Mouse (Mus musculus): Measurements from ENCODE around the gene Xpo4. TPM values are rescaled to one million over a fixed set of nuclear protein-coding genes. Genes with fewer than 3 reads are reported as not detected.

Xpo4 gene
- polyA plus RNA-seq, 1 experiment = not detected

GRCm38 (mm10) chr14:57687441-57687840 is 22.2 kb upstream of the Xpo4 start:
- WGBS = 94% methylated on average over 5 of the region's 5 CpGs

GRCm38 (mm10) chr14:57686647-57687046 is 21.4 kb upstream of the Xpo4 start:
- WGBS = 92% methylated on average over 6 of the region's 6 CpGs
- Histone ChIP-seq H3K4me1 (ENCODE audit: control insufficient read depth, insufficient read depth, low read length) (no peaks in the 10 kb centered on the region), H3K27ac (ENCODE audit: insufficient read depth, low read depth, low read length) (no peak overlapping the region), H3K4me3 (ENCODE audit: insufficient read depth, low read depth, low read length) (no peak overlapping the region)
- no peak for TF ChIP-seq CTCF (IDR thresholded peaks at IDR 0.05; ENCODE audit: insufficient read depth, low read depth, low read length)
- TF ChIP-seq POLR2A (IDR thresholded peaks at IDR 0.05; ENCODE audit: insufficient read depth, low read depth, low read length) = no peak

More at GRCm38 (mm10) chr14:57687441-57687840, 22.2 kb upstream of the Xpo4 start:
- H3K4me3 ChIP-seq (ENCODE audit: insufficient read depth, low read depth, low read length) = no peak overlapping the region
- H3K4me1 ChIP-seq (ENCODE audit: control insufficient read depth, insufficient read depth, low read length) = no peaks in the 10 kb centered on the region
- no peak overlapping the region for H3K27ac ChIP-seq (ENCODE audit: insufficient read depth, low read depth, low read length)
- no peak for TF ChIP-seq POLR2A (IDR thresholded peaks at IDR 0.05; ENCODE audit: insufficient read depth, low read depth, low read length)
- no peak for TF ChIP-seq CTCF (IDR thresholded peaks at IDR 0.05; ENCODE audit: insufficient read depth, low read depth, low read length)

- Histone ChIP-seq H3K4me1 (ENCODE audit: control insufficient read depth, insufficient read depth, low read length) (no peaks in the 10 kb centered on the region), H3K4me3 (ENCODE audit: insufficient read depth, low read depth, low read length) (no peak overlapping the region), H3K27ac (ENCODE audit: insufficient read depth, low read depth, low read length) (no peak overlapping the region)
- no peak for TF ChIP-seq POLR2A (IDR thresholded peaks at IDR 0.05; ENCODE audit: insufficient read depth, low read depth, low read length)
- TF ChIP-seq CTCF (IDR thresholded peaks at IDR 0.05; ENCODE audit: insufficient read depth, low read depth, low read length) = no peak
- 0% methylated on average over 1 of the region's 1 CpGs for WGBS
Observed at GRCm38 (mm10) chr14:57684579-57684978, 19.3 kb upstream of the Xpo4 start.

- TF ChIP-seq POLR2A (IDR thresholded peaks at IDR 0.05; ENCODE audit: insufficient read depth, low read depth, low read length) (no peak), CTCF (IDR thresholded peaks at IDR 0.05; ENCODE audit: insufficient read depth, low read depth, low read length) (no peak)
- 84% methylated on average over 4 of the region's 4 CpGs for WGBS
- no peaks in the 10 kb centered on the region for H3K4me1 ChIP-seq (ENCODE audit: control insufficient read depth, insufficient read depth, low read length)
- H3K27ac ChIP-seq (ENCODE audit: insufficient read depth, low read depth, low read length) = no peak overlapping the region
- H3K4me3 ChIP-seq (ENCODE audit: insufficient read depth, low read depth, low read length) = no peak overlapping the region
Observed at GRCm38 (mm10) chr14:57682751-57683150, 17.5 kb upstream of the Xpo4 start.

GRCm38 (mm10) chr14:57679958-57680535 is 14.8 kb upstream of the Xpo4 start:
- TF ChIP-seq POLR2A (IDR thresholded peaks at IDR 0.05; ENCODE audit: insufficient read depth, low read depth, low read length) = no peak
- no peak for TF ChIP-seq CTCF (IDR thresholded peaks at IDR 0.05; ENCODE audit: insufficient read depth, low read depth, low read length)
- no peaks in the 10 kb centered on the region for H3K4me1 ChIP-seq (ENCODE audit: control insufficient read depth, insufficient read depth, low read length)
- H3K27ac ChIP-seq (ENCODE audit: insufficient read depth, low read depth, low read length) = no peak overlapping the region
- no peak overlapping the region for H3K4me3 ChIP-seq (ENCODE audit: insufficient read depth, low read depth, low read length)
- WGBS = 36% methylated on average over 5 of the region's 5 CpGs

GRCm38 (mm10) chr14:57679523-57679922 is 14.3 kb upstream of the Xpo4 start:
- H3K4me1 ChIP-seq (ENCODE audit: control insufficient read depth, insufficient read depth, low read length) = no peaks in the 10 kb centered on the region
- WGBS = 18% methylated on average over 1 of the region's 1 CpGs
- H3K4me3 ChIP-seq (ENCODE audit: insufficient read depth, low read depth, low read length) = no peak overlapping the region
- no peak overlapping the region for H3K27ac ChIP-seq (ENCODE audit: insufficient read depth, low read depth, low read length)
- no peak for TF ChIP-seq POLR2A (IDR thresholded peaks at IDR 0.05; ENCODE audit: insufficient read depth, low read depth, low read length)
- no peak for TF ChIP-seq CTCF (IDR thresholded peaks at IDR 0.05; ENCODE audit: insufficient read depth, low read depth, low read length)

- TF ChIP-seq POLR2A (IDR thresholded peaks at IDR 0.05; ENCODE audit: insufficient read depth, low read depth, low read length) = no peak
- TF ChIP-seq CTCF (IDR thresholded peaks at IDR 0.05; ENCODE audit: insufficient read depth, low read depth, low read length) = no peak
Observed at GRCm38 (mm10) chr14:57675481-57675880, 10.3 kb upstream of the Xpo4 start.

GRCm38 (mm10) chr14:57665628-57665950 is 359 bp upstream of the Xpo4 start:
- TF ChIP-seq CTCF (IDR thresholded peaks at IDR 0.05; ENCODE audit: insufficient read depth, low read depth, low read length) = no peak
- no peak for TF ChIP-seq POLR2A (IDR thresholded peaks at IDR 0.05; ENCODE audit: insufficient read depth, low read depth, low read length)
- 7% methylated on average over 10 of the region's 10 CpGs for whole genome bisulfite sequencing
- H3K4me1 ChIP-seq (ENCODE audit: control insufficient read depth, insufficient read depth, low read length) = 0 out of 2 replicates have a peak, but pooled peaks cover 2% of the 10 kb centered on the region
- H3K4me3 ChIP-seq (ENCODE audit: insufficient read depth, low read depth, low read length) = peak overlapping the region; percentile 80
- peak overlapping the region; percentile 70; the same call in 1 of the 2 replicates for H3K27ac ChIP-seq (ENCODE audit: insufficient read depth, low read depth, low read length)

More at GRCm38 (mm10) chr14:57675481-57675880, 10.3 kb upstream of the Xpo4 start:
- H3K4me3 ChIP-seq (ENCODE audit: insufficient read depth, low read depth, low read length) = no peak overlapping the region
- WGBS = 56% methylated on average over 2 of the region's 2 CpGs
- H3K4me1 ChIP-seq (ENCODE audit: control insufficient read depth, insufficient read depth, low read length) = no peaks in the 10 kb centered on the region
- H3K27ac ChIP-seq (ENCODE audit: insufficient read depth, low read depth, low read length) = no peak overlapping the region

- TF ChIP-seq POLR2A (IDR thresholded peaks at IDR 0.05; ENCODE audit: insufficient read depth, low read depth, low read length) = no peak
- no peak for TF ChIP-seq CTCF (IDR thresholded peaks at IDR 0.05; ENCODE audit: insufficient read depth, low read depth, low read length)
- Histone ChIP-seq H3K4me1 (ENCODE audit: control insufficient read depth, insufficient read depth, low read length) (0 out of 2 replicates have a peak, but pooled peaks cover 2% of the 10 kb centered on the region), H3K4me3 (ENCODE audit: insufficient read depth, low read depth, low read length) (peak overlapping the region; percentile 80), H3K27ac (ENCODE audit: insufficient read depth, low read depth, low read length) (no peak overlapping the region; the same call in 1 of the 2 replicates)
- WGBS = under 1% methylated on average over 19 of the region's 19 CpGs
Observed at GRCm38 (mm10) chr14:57664311-57664821, 864 bp downstream of the Xpo4 start.
